Mouse (Mus musculus): ENCODE data around the gene Aplnr.

- no peak for TF ChIP-seq CTCF (IDR thresholded peaks at IDR 0.05; ENCODE audit: extremely low read depth, insufficient read depth, insufficient read length, insufficient replicate concordance)
- no peak for TF ChIP-seq POLR2A (IDR thresholded peaks at IDR 0.05; ENCODE audit: low read depth, low read length)
Measured at GRCm38 (mm10) chr2:85157382-85157781, 21.4 kb downstream of the Aplnr start.

All from spleen, adult 2 months (tissue).